ENCODE assay signal across 16 mouse cellular contexts in the genomic region with DNA sequence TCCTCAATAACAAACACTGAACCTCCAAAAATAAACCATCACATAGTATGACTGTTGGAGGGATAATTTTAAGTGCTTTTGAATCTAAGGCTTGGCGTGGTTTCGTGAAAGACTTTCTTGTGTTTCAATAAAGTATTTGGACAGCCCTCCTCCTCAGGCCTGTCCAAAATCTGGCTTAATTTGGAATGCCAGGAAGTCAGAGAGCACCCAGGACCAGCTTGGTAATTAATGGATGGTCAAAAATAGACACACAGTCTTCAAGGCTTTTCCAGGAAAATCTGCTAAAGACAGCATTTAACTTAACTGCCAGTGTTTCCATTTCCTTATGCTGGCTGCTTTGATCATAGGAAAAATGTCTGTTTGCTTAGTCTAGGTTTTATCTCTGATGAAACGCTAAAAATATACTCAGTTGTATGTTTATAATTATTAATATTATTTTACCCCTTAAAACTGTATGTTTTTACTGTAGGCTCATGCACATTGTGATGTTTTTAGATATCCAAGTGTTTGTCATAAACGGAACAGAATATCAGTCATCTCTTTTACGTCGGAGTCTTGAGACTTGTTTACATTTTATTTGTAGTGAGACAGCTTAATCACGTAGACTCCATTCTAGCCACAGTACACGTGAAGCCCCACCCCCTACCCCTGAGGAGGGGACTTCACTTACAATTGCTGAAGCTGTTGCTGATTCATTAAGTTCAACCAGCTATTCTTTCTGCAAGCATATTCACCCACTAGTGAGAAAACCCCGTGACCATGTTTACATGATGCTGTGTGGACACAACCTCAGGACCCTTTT. TPM values are rescaled to one million over a fixed set of nuclear protein-coding genes. Genes with fewer than 3 reads are reported as not detected.
DNase-seq lines count a peak whose midpoint lies in the region; ATAC-seq and TF ChIP-seq lines count a peak whose summit lies in the region.
"Had no signal": no experiment of that assay in that cellular context is flagged by ENCODE, and none has a peak within 500 bp of the region (broad histone marks: within the 10 kb centered on the region; RNA-seq: fewer than 3 reads in every experiment).

No protein-coding gene starts in this region.

- peak; percentile 30 for DNase-seq in kidney, postnatal 0 days (ENCODE audit: low spot score)
- no peak for DNase-seq in kidney, postnatal 25 days
- peak; percentile 31 for DNase-seq in CD4-positive, CD25-positive, alpha-beta regulatory T cell, adult 2 months (ENCODE audit: low read depth, low spot score)
- DNase-seq in embryonic facial prominence, embryonic 14.5 days (ENCODE audit: low spot score) = peak; percentile 12
- DNase-seq in lung, postnatal 10 days = peak; percentile 24
- DNase-seq in retina, embryonic 14.5 days (ENCODE audit: low spot score) = no peak
- DNase-seq in gastrocnemius, adult 8-10 months (ENCODE audit: low spot score in 2 of 2) = no peak
- DNase-seq: cerebellum, adult 9-10 months; gastrocnemius, postnatal 25 days; heart, postnatal 14 days; kidney, adult 18-20 months; thymus, adult 18-20 months had no signal

- H3K9me3 ChIP-seq in kidney, postnatal 0 days (replicated peaks; ENCODE audit: low read length) = no peaks in the 10 kb centered on the region
- H3K9me3 ChIP-seq in embryonic facial prominence, embryonic 14.5 days (ENCODE audit: control insufficient read depth, low read length) = no peaks in the 10 kb centered on the region
- H3K9me3 ChIP-seq: forebrain, embryonic 12.5 days; hindbrain, embryonic 13.5 days; midbrain, embryonic 13.5 days had no signal

- no peak overlapping the region for H3K4me3 ChIP-seq in kidney, postnatal 0 days (replicated peaks; ENCODE audit: low read depth, low read length)
- H3K4me3 ChIP-seq in embryonic facial prominence, embryonic 14.5 days (ENCODE audit: low read depth, low read length) = no peak overlapping the region
- H3K4me3 ChIP-seq: forebrain, embryonic 12.5 days; hindbrain, embryonic 13.5 days; midbrain, embryonic 13.5 days had no signal

- no peak overlapping the region for H3K9ac ChIP-seq in kidney, postnatal 0 days (ENCODE audit: low read depth, low read length)
- H3K9ac ChIP-seq in embryonic facial prominence, embryonic 14.5 days (ENCODE audit: low read depth, low read length) = no peak overlapping the region
- H3K9ac ChIP-seq: forebrain, embryonic 12.5 days; hindbrain, embryonic 13.5 days; midbrain, embryonic 13.5 days had no signal

- no peak for TF ChIP-seq CTCF in kidney, postnatal 0 days (IDR thresholded peaks at IDR 0.05; ENCODE audit: low read depth)

- no peaks in the 10 kb centered on the region for H3K36me3 ChIP-seq in kidney, postnatal 0 days (ENCODE audit: insufficient read depth, low read length)
- H3K36me3 ChIP-seq in embryonic facial prominence, embryonic 14.5 days (ENCODE audit: control insufficient read depth, insufficient read depth, low read length) = peaks cover 22% of the 10 kb centered on the region; the same call in 1 of the 2 replicates
- H3K36me3 ChIP-seq: forebrain, embryonic 12.5 days; hindbrain, embryonic 13.5 days; midbrain, embryonic 13.5 days had no signal

- no peak overlapping the region for H3K27ac ChIP-seq in kidney, postnatal 0 days
- no peak overlapping the region; the same call in 1 of the 2 replicates for H3K27ac ChIP-seq in embryonic facial prominence, embryonic 14.5 days (replicated peaks; ENCODE audit: low read depth, low read length)
- H3K27ac ChIP-seq: forebrain, embryonic 12.5 days; hindbrain, embryonic 13.5 days; midbrain, embryonic 13.5 days had no signal

- WGBS in kidney, postnatal 0 days = 59% methylated on average over 9 of the region's 9 CpGs
- 57% methylated on average over 9 of the region's 9 CpGs for WGBS in embryonic facial prominence, embryonic 14.5 days

- no peaks in the 10 kb centered on the region for H3K27me3 ChIP-seq in kidney, postnatal 0 days (ENCODE audit: insufficient read depth, low read length)
- no peaks in the 10 kb centered on the region for H3K27me3 ChIP-seq in embryonic facial prominence, embryonic 14.5 days (replicated peaks; ENCODE audit: control insufficient read depth, insufficient read depth, low read length)
- H3K27me3 ChIP-seq: forebrain, embryonic 12.5 days; hindbrain, embryonic 13.5 days; midbrain, embryonic 13.5 days had no signal

- no peak overlapping the region for H3K4me2 ChIP-seq in kidney, postnatal 0 days (ENCODE audit: low read length)
- H3K4me2 ChIP-seq in embryonic facial prominence, embryonic 14.5 days (ENCODE audit: low read depth, low read length) = no peak overlapping the region
- H3K4me2 ChIP-seq: forebrain, embryonic 12.5 days; hindbrain, embryonic 13.5 days; midbrain, embryonic 13.5 days had no signal

- H3K4me1 ChIP-seq in kidney, postnatal 0 days (replicated peaks; ENCODE audit: insufficient read depth, low read length) = no peaks in the 10 kb centered on the region
- peaks cover 3% of the 10 kb centered on the region for H3K4me1 ChIP-seq in embryonic facial prominence, embryonic 14.5 days (ENCODE audit: control insufficient read depth, insufficient read depth, low read length)
- H3K4me1 ChIP-seq: forebrain, embryonic 12.5 days; hindbrain, embryonic 13.5 days; midbrain, embryonic 13.5 days had no signal

- no peak for ATAC-seq in kidney, postnatal 0 days (replicated peaks; ENCODE audit: low FRiP score, low read depth)
- ATAC-seq in embryonic facial prominence, embryonic 14.5 days (ENCODE audit: low read depth) = no peak
- ATAC-seq: midbrain, embryonic 13.5 days had no signal

RNA-seq across cellular contexts. Expression of a gene that starts 57.8 kb away (rescaled TPM):
- 6.5 and 7.3 TPM in 2 replicates for polyA plus RNA-seq in kidney, postnatal 0 days (2015; fragmentation: Nextera tagmentation; extraction: Ambion mirVana)
- 31.9 and 39.4 TPM in 2 replicates for polyA plus RNA-seq in embryonic facial prominence, embryonic 14.5 days (2014; fragmentation: Nextera tagmentation; extraction: Ambion mirVana)
- total RNA-seq in gastrocnemius, adult 8-10 months (2022) = under 1 TPM; 0.24 to 0.88 (median 0.49) TPM
- polyA plus RNA-seq: C2C12 had no signal

Comparison
In these comparisons a context has a peak if more than half of its experiments do, and no peak if none do; other contexts are left out.
1. DNase-seq: peak in kidney, postnatal 0 days (single experiment), CD4-positive, CD25-positive, alpha-beta regulatory T cell, adult 2 months (single experiment), embryonic facial prominence, embryonic 14.5 days (single experiment) and lung, postnatal 10 days (single experiment); none in kidney, postnatal 25 days (0 of 2), retina, embryonic 14.5 days (single experiment) and gastrocnemius, adult 8-10 months (0 of 2).